Mouse (Mus musculus) hematopoietic stem cell, adult 5-6 weeks (primary cell): ENCODE measurements around the gene Gm28557. TPM values are rescaled to one million over a fixed set of nuclear protein-coding genes. Genes with fewer than 3 reads are reported as not detected.

Experiments
- ATAC-seq, 2 experiments: fragments of 125-278 bp in 1 of 2; replicated peaks in 1 of 2; 2 replicates each; pipeline ENCODE4 v1.8.0; 2016 to 2017; ENCODE audit warnings: inconsistent platforms in 2 of 2, mild to moderate bottlenecking in 2 of 2, moderate number of reproducible peaks in 2 of 2, low read depth in 1 of 2, moderate TSS enrichment in 1 of 2; ENCODE audit not compliant: low FRiP score in 2 of 2, poor library complexity in 2 of 2, severe bottlenecking in 2 of 2, insufficient read depth in 1 of 2, low TSS enrichment in 1 of 2
- total RNA-seq: library from RNA; stranded (forward); fragments of 172-1452, 232-1000 nt; gene quantifications from 2 replicates; pipeline ENCODE4 v1.2.3, GENCODE M21; 2017

Gm28557 gene
- total RNA-seq, 1 experiment from 2014 or later, result 0.20 TPM

DNA sequence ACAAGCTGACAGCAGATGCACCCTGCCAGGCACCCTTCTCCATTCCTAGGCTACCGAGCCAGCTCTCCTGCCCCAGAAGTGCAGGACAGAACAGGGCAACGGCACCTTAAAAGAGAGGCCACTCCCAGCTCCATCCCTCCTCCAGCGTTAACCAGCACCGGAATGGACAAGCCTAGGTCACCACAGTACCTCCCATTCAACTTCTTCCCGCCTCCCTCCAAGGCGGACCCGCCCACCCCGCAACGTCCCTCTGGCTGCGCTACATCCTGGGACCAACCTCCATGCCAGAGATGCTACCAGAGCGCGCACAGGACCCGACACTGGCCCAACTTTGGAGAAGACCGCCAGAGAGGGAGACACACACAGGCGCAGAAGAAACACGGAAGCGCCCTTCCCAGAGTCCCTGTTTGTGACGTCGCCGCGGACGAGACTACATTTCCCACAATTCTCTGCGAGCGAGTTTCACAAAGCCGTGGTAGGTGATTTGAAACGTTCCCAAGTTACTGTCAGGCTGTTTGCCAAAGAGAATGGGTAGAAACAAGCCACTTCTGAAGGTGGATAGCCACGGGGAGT is 47.5 kb downstream of the Gm28557 start, which contains the start of gene Zfp712:
Gene Zfp712 (minus strand): TSS at position 385 of the 573 bp plus-strand sequence.
- peak; percentile 96 to 97 for ATAC-seq

DNA sequence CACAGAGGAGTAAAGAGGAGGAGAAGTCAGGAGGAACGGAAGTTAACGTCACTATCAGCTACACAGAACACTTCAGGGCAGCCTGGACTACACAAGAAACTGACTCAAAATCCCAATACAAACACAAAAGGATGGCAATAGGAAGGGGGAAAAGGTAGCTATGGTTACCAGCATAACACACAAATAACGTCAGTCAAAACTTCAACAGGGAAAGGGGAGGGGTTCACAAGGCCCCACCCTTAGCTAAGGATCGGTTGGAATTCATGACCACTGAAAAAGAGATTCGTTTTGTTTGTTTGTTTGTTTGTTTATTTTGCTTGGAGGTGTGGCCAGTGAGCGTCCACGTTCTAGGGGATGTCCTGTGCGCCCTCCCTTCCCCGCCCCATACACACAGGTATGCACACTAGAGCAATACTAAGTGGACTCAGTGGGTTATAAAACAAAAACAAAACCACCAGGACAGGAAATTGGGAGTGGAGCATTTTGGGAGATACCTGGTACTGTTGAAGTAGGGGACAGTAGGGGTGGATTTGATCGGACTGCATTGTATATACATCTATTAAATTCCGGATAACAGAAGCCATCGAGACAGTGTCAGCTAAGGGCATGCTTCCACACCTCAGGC is 48.1 kb downstream of the Gm28557 start:
- ATAC-seq, result peak; percentile 14 to 30; a peak in 2 of 4 replicates

Other genes starting within 250 kb of the Gm28557 start
- 0.94 TPM in 1 of 2 replicates, not detected in the other for gene Gm10767, start 203.7 kb downstream of the Gm28557 start, total RNA-seq
- 5.5 and 8.1 TPM in 2 replicates for gene Zfp712, start 47.4 kb downstream of the Gm28557 start, total RNA-seq
- 7.6 and 10.3 TPM in 2 replicates for gene Zfp708, start 10.6 kb downstream of the Gm28557 start, total RNA-seq
- gene Rslcan18, start 7.7 kb upstream of the Gm28557 start, total RNA-seq, result 0.38 and 0.89 TPM in 2 replicates
- gene Zfp759, start 13.1 kb upstream of the Gm28557 start, total RNA-seq, result 7.3 and 8.3 TPM in 2 replicates
- 10.2 and 13.9 TPM in 2 replicates for gene Rsl1, start 64.6 kb upstream of the Gm28557 start, total RNA-seq
- 4.4 and 6.6 TPM in 2 replicates for gene Zfp455, start 85.9 kb upstream of the Gm28557 start, total RNA-seq
- gene Zfp458, start 169.9 kb upstream of the Gm28557 start, total RNA-seq, result 3.6 and 5.8 TPM in 2 replicates
- 1.5 TPM in 1 of 2 replicates, not detected in the other for gene Zfp457, start 197.9 kb upstream of the Gm28557 start, total RNA-seq
- 10.0 and 10.1 TPM in 2 replicates for gene Zfp595, start 224.0 kb upstream of the Gm28557 start, total RNA-seq